Mouse (Mus musculus): ENCODE measurements at regions not wholly inside any gene's neighbourhood (a gene's known extent, or its start where the extent isn't known, plus 50 kb on each side); places are given as distances from the start of the nearest gene placed in this dataset.

GRCm38 (mm10) chr6:71050248-71050647, 93.9 kb downstream of the Foxi3 start:
- no peak for TF ChIP-seq CTCF (IDR thresholded peaks at IDR 0.05; ENCODE audit: low read depth, low read length)
- no peak for TF ChIP-seq GATA1 (IDR thresholded peaks at IDR 0.05; ENCODE audit: borderline replicate concordance, low read length)
- no peak for TF ChIP-seq TAL1 (conservative IDR thresholded peaks at IDR 0.05; ENCODE audit: low read depth, low read length)
- no peak for TF ChIP-seq POLR2AphosphoS5 (IDR thresholded peaks at IDR 0.05; ENCODE audit: insufficient replicate concordance, low read depth, low read length)
- TF ChIP-seq GATA2 (IDR thresholded peaks at IDR 0.05; ENCODE audit: borderline replicate concordance, low read depth, low read length) = no peak
